Mouse (Mus musculus) ES-Bruce4 (cell line): ENCODE data around the gene Ddc.

Experiments
- CTCF ChIP-seq: IDR thresholded peaks from one replicate; pipeline ENCODE4 v1.8.1; 2011; ENCODE audit warnings: low read depth, low read length
- POLR2A ChIP-seq: IDR thresholded peaks from one replicate; pipeline ENCODE4 v1.8.1; 2011; ENCODE audit warnings: low read length; ENCODE audit not compliant: insufficient read depth

DNA sequence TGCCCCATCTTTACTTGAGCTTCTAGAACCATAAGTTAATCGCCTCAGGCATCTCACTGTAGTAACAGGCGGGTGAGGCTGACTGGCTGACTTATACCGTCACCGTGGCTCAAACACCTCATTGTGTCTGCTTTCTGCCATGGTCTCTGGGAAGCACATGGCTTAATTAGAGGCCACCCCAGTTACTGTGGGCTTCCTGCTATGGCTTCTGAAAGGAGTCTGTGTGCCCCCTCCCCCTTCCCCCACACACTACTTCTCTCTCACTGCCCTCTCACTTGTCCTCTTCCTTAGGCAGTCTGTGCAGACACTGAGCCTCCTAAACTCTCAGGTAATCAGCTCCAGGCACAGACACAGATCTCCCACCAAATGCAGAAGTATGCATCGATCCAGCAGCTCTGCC is 69.7 kb downstream of the Ddc start:
- TF ChIP-seq CTCF (no peak), POLR2A (no peak)
